Mouse (Mus musculus) liver, adult 2 months (tissue): ENCODE data around the gene Sgtb. TPM values are rescaled to one million over a fixed set of nuclear protein-coding genes. Genes with fewer than 3 reads are reported as not detected.
A peak's percentile ranks its signal among the peaks of the same experiment; 100 is the strongest.

Source experiments
- DNase-seq: peaks from one replicate; pipeline ENCODE4 v3.0.0-alpha.2; 2011; ENCODE audit warnings: low read depth, low spot score; ENCODE audit errors: extremely low read depth
- H3K27ac ChIP-seq: fragments of 200-500 bp; replicated peaks from 2 replicates; pipeline ENCODE4 v1.5.1; 2012; ENCODE audit warnings: low read depth, mild to moderate bottlenecking, control low read depth, inconsistent platforms, low read length; ENCODE audit not compliant: insufficient read depth
- H3K27me3 ChIP-seq: fragments of 200-500 bp; 2 replicates; pipeline ENCODE4 v1.6.1; 2012; ENCODE audit warnings: mild to moderate bottlenecking, moderate library complexity, low read length, inconsistent platforms; ENCODE audit not compliant: control insufficient read depth, insufficient read depth
- H3K36me3 ChIP-seq: fragments of 200-500 bp; 2 replicates; pipeline ENCODE4 v1.6.1; 2012; ENCODE audit warnings: low read length, inconsistent platforms; ENCODE audit not compliant: control insufficient read depth, insufficient read depth
- H3K4me1 ChIP-seq: fragments of 200-500 bp; 2 replicates; pipeline ENCODE4 v1.6.1; 2011; ENCODE audit warnings: low read length; ENCODE audit not compliant: control insufficient read depth, insufficient read depth
- H3K4me3 ChIP-seq: fragments of 200-500 bp; 2 replicates; pipeline ENCODE4 v1.5.1; 2011; ENCODE audit warnings: low read depth, mild to moderate bottlenecking, control low read depth, low read length, moderate library complexity; ENCODE audit not compliant: insufficient read depth
- H3K79me2 ChIP-seq: fragments of 200-500 bp; 2 replicates; pipeline ENCODE4 v1.6.1; 2012; ENCODE audit warnings: inconsistent platforms, mild to moderate bottlenecking, low read length, moderate library complexity; ENCODE audit not compliant: control insufficient read depth, insufficient read depth
- H3K9ac ChIP-seq: fragments of 200-500 bp; 2 replicates; pipeline ENCODE4 v1.6.1; 2012; ENCODE audit warnings: low read depth, mild to moderate bottlenecking, control low read depth, inconsistent platforms, low read length
- CTCF ChIP-seq: fragments of 200-500 bp; IDR thresholded peaks from 2 replicates; pipeline ENCODE4 v1.5.1; 2011; ENCODE audit warnings: low read depth, low read length, control low read depth
- POLR2A ChIP-seq: fragments of 200-500 bp; IDR thresholded peaks from 2 replicates; pipeline ENCODE4 v1.6.1; 2011; ENCODE audit warnings: low read length, control low read depth; ENCODE audit not compliant: insufficient read depth; ENCODE audit errors: extremely low read depth
- WGBS: fragments of 180-500 bp; shearing (Covaris S2); methylation state at CpG from one replicate; pipeline ENCODE4 v1.1.7; 2018; 5-methylcytosine and 5-hydroxymethylcytosine counted together
- polyA plus RNA-seq: library from polyadenylated mRNA; depleted of rRNA; stranded (reverse); fragments of >200 nt; gene quantifications from 2 replicates; pipeline ENCODE4 v1.2.3, GENCODE M21; 2012
- total RNA-seq: library from RNA; depleted of rRNA; stranded (reverse); fragments of >200 nt; gene quantifications from 2 replicates; pipeline ENCODE4 v1.2.3, GENCODE M21; 2014

The Sgtb gene
- total and polyA plus RNA-seq, 2 experiments: 0.34 to 3.2 TPM

- no peak for DNase-seq
- TF ChIP-seq CTCF (no peak), POLR2A (no peak)
- Histone ChIP-seq H3K4me1 (no peaks in the 10 kb centered on the region; the same call in 1 of the 2 replicates), H3K27ac (no peak overlapping the region), H3K4me3 (no peak overlapping the region), H3K36me3 (peaks cover 11% of the 10 kb centered on the region), H3K9ac (no peak overlapping the region), H3K79me2 (no peaks in the 10 kb centered on the region), H3K27me3 (no peaks in the 10 kb centered on the region)
- 85% methylated on average over 11 of the region's 11 CpGs for WGBS
Observed at GRCm38 (mm10) chr13:104069216-104069615, 40.3 kb upstream of the Sgtb start.

GRCm38 (mm10) chr13:104070703-104071102 lies 38.8 kb upstream of the Sgtb start:
- no peak overlapping the region for H3K4me3 ChIP-seq
- peaks cover 11% of the 10 kb centered on the region for H3K36me3 ChIP-seq
- H3K4me1 ChIP-seq: no peaks in the 10 kb centered on the region; the same call in 1 of the 2 replicates
- H3K27ac ChIP-seq: no peak overlapping the region
- no peak overlapping the region for H3K9ac ChIP-seq
- H3K79me2 ChIP-seq: no peaks in the 10 kb centered on the region
- WGBS: 62% methylated on average over 3 of the region's 3 CpGs
- no peak for DNase-seq
- no peaks in the 10 kb centered on the region for H3K27me3 ChIP-seq
- no peak for TF ChIP-seq CTCF

- Histone ChIP-seq H3K9ac (no peak overlapping the region), H3K27ac (no peak overlapping the region), H3K4me3 (no peak overlapping the region), H3K27me3 (no peaks in the 10 kb centered on the region), H3K4me1 (no peaks in the 10 kb centered on the region; the same call in 1 of the 2 replicates), H3K79me2 (no peaks in the 10 kb centered on the region), H3K36me3 (peaks cover 10% of the 10 kb centered on the region)
- TF ChIP-seq POLR2A: no peak
- TF ChIP-seq CTCF: no peak
- DNase-seq: no peak
- 94% methylated on average over 9 of the region's 9 CpGs for WGBS
Observed at GRCm38 (mm10) chr13:104072351-104072750, 37.2 kb upstream of the Sgtb start.

- Histone ChIP-seq H3K27me3 (no peaks in the 10 kb centered on the region), H3K9ac (no peak overlapping the region), H3K79me2 (no peaks in the 10 kb centered on the region), H3K27ac (no peak overlapping the region), H3K4me3 (no peak overlapping the region), H3K36me3 (peaks cover 8% of the 10 kb centered on the region), H3K4me1 (no peaks in the 10 kb centered on the region; the same call in 1 of the 2 replicates)
- 96% methylated on average over 8 of the region's 8 CpGs for WGBS
- TF ChIP-seq POLR2A (no peak), CTCF (no peak)
- no peak for DNase-seq
Observed at GRCm38 (mm10) chr13:104074230-104074629, 35.3 kb upstream of the Sgtb start.

- H3K27ac ChIP-seq: no peak overlapping the region
- H3K4me1 ChIP-seq: no peaks in the 10 kb centered on the region; the same call in 1 of the 2 replicates
- WGBS: 66% methylated on average over 10 of the region's 10 CpGs
- no peak for TF ChIP-seq POLR2A
- no peak for TF ChIP-seq CTCF
- no peaks in the 10 kb centered on the region for H3K79me2 ChIP-seq
- no peak overlapping the region for H3K9ac ChIP-seq
- peak; percentile 22 for DNase-seq
- H3K36me3 ChIP-seq: peaks cover 8% of the 10 kb centered on the region
- no peak overlapping the region for H3K4me3 ChIP-seq
- no peaks in the 10 kb centered on the region for H3K27me3 ChIP-seq
Observed at GRCm38 (mm10) chr13:104074731-104075130, 34.8 kb upstream of the Sgtb start.

GRCm38 (mm10) chr13:104076993-104077392 lies 32.5 kb upstream of the Sgtb start:
- H3K27me3 ChIP-seq: no peaks in the 10 kb centered on the region
- no peak overlapping the region for H3K4me3 ChIP-seq
- peaks cover 5% of the 10 kb centered on the region for H3K36me3 ChIP-seq
- no peaks in the 10 kb centered on the region for H3K4me1 ChIP-seq
- TF ChIP-seq CTCF (no peak), POLR2A (no peak)
- 0 out of 2 replicates have a peak, but pooled peaks cover under 1% of the 10 kb centered on the region for H3K79me2 ChIP-seq
- H3K27ac ChIP-seq: no peak overlapping the region
- no peak for DNase-seq
- 90% methylated on average over 6 of the region's 6 CpGs for WGBS
- no peak overlapping the region for H3K9ac ChIP-seq
